Mouse (Mus musculus): ENCODE data around the gene Nr2f1.

Nr2f1 gene

GRCm38 (mm10) chr13:78200407-78200806 lies 850 bp upstream of the Nr2f1 start:
- DNase-seq (ENCODE audit: low spot score): no peak

- peak; percentile 40 for DNase-seq (ENCODE audit: low spot score)
Observed at GRCm38 (mm10) chr13:78198871-78199641, 501 bp downstream of the Nr2f1 start.

DNA sequence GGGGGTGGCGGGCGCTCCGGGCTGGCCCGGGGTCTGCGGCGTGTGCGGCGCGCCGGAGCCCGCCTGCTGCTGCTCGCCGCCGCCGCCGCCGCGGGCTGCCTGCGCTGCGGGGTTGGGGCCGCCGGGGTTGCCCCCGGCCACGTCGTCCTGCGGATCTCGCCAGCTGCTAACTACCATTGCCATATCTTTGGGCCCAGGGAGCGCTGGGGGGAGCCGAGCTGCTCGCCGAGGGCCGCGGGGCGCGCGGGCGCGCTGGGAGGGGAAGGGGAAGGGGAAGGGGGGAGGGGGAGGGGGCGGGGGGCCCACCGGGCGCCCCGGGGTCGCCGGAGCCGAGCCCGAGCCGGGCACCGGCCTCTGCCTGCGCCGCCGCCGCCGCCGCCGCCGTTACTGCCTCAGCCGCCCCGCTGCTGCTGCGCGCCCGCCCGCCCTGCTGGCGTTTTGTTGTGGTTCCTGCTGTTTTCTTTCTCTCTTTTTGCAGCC lies 1.1 kb downstream of the Nr2f1 start:
- no peak for DNase-seq (ENCODE audit: low spot score)

- DNase-seq (ENCODE audit: low spot score): no peak
Observed at GRCm38 (mm10) chr13:78197819-78198390, 1.7 kb downstream of the Nr2f1 start.

DNA sequence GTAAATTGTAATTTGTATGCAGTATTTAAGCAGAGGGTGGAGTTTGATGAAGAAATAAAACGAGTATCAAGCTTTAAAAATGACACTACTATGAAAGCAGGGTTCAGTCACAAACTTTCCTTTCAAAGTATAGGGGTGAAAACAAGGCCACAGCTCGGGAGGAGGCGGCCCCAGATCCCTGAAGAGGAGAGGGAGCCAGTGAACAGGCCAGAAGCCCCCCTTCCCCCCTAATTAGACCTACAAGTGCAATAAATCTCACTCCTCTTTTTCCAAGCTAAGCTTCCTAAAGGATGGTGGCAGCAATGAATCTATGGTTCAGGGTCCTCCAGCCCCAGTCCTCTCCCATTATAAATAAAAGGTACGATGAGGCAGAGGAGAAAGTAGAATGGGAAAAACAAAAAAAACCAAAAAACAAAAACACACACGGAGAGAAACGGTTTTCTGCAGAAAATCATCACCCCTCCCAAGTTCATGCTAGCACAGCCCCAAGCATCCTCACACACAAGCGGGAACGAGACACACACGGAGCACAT lies 2.2 kb downstream of the Nr2f1 start:
- DNase-seq (ENCODE audit: low spot score): no peak

GRCm38 (mm10) chr13:78196236-78196796 lies 3.2 kb downstream of the Nr2f1 start:
- no peak for DNase-seq (ENCODE audit: low spot score)

DNA sequence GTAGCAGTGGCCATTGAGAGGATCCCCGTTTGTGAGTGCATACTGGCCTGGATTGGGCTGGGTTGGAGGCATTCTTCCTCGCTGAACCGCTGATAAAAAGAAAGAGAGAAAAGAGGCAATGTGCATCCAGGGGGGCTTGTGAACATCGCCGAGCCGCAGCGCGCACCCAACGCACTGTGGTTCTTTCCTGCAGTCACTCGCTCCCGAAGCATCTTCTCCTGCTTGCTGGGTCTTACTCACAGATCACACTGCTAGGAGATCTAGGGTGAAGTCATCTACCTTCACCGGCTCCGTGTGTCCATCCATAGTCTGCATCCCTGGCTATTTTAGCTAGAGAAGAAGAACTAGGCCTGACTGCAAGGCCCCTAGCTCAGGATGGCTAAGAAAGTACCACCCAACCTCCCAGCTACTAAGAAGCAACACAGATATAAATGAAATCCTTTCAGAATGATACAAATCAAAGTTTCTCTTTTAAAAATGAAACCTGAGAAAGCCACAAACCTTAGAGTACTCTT lies 3.9 kb downstream of the Nr2f1 start:
- DNase-seq (ENCODE audit: low spot score): no peak

DNA sequence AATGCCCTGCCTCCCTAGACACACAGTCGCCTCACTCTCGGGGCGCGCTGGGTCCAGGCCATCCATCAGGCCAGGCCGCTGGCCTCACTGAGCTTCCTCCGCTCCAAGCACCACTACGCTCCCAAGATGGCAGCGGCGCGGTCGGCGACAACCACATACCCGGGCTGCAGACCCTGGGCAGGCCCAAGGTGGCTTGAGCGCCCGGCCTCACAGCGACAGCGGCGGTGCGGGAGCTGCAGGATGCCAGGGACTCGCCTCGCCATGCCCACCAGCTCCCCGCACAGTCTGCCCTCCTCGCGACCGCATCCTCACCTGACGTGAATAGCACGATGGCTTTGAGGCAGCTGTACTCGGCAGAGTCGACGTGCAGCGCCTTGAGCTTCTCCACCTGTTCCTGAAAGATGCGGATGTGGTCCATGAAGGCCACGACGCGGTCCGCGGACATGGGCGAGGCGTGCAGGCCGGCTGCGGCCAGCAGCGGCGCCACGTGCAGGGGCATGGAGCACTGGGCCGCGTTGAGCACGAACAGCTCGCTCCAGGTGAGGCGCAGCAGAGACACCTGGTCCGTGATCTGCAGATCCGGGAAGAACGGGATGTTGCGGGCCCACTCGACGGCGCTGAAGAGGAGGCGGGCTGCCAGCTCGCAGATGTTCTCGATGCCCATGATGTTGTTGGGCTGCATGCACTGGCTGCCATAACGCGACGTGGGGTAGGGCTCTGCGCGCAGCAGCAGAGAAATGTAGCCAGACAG lies 4.5 kb downstream of the Nr2f1 start:
- DNase-seq (ENCODE audit: low spot score): no peak

DNA sequence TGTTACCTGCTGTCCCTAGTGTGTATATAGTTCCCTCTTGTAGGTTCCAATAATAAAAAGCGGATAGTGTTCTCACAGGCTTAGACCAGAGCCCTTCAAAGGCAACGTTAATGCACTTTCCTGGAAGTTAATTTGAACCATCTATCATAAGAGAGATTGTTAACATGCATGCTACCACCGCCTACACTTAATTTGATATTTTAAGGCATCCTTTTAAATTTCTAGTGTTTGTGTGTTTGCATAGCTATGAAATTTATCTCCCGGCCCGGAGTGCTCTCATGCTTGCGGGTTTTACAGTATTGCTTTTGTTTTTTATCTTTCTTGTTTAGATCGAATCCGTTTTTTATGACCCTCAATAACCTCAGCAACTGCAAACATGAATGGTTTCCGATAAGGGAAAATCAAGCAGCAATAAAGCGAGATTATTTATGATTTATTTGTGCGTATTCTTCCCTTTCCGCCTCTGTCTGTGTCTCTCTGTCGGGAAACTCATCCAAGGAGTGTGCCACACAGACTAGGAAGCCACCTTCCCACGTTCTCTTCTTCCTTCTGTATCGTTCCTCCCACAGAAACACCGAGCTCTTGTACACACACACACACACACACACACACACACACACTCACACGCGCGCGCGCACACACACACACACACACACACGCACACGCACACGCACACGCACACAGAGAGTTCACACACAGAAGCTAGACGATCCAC lies 5.3 kb downstream of the Nr2f1 start:
- no peak for DNase-seq (ENCODE audit: low spot score)

- DNase-seq (ENCODE audit: low spot score): no peak
Observed at GRCm38 (mm10) chr13:78193211-78193610, 6.3 kb downstream of the Nr2f1 start.

DNA sequence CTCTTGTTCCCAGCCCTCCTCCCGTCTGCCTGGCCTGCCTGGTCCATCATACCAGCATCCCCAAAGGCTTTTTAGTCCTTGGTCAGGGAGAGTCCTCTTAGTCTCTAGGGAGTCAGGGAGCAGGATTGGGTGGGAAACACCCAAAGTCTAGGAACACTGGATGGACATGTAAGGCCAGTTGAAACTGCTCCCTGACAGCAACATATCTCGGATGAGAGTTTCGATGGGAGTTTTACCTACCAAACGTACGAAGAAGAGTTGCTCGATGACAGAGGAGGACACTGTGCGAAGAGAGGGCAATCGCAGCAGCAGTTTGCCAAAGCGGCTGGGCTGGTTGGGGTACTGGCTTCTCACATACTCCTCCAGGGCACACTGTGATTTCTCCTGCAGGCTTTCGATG lies 10.0 kb downstream of the Nr2f1 start:
- no peak for DNase-seq (ENCODE audit: low spot score)

- DNase-seq (ENCODE audit: low spot score): no peak
Observed at GRCm38 (mm10) chr13:78187833-78188232, 11.7 kb downstream of the Nr2f1 start.

- no peak for DNase-seq (ENCODE audit: low spot score)
Observed at GRCm38 (mm10) chr13:78186340-78186946, 13.1 kb downstream of the Nr2f1 start.

DNA sequence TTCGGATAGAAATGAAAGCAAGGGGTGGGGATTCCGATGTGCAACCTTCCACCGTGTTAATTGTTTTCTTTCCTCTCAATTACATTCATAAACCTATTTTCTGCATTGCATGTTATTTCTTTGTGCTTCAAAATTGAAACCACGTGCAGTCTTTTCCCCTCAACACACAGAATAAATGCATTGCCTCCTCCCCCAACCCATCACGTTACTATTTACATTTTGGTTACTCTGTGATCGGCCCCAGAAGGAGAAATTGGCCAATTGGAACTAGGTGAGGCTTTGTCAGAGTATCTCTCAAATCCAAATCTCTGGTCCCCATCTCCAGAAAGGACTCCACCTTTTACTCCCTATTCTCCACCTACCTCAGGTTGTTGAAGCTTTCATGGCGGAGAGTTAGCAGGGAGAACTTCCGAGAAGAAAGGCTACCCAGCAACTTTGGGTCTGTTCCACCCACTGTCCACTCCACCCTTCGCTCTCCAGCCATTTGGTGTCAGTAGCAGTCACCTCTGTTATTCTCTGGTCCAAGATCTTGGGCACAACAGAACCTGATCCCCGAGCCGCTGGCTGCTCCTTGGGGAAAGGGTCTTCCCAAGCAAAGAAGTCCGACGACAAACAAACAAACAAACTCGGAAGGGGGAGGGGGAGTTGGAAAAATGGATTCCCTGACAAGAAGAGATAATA lies 14.6 kb downstream of the Nr2f1 start:
- DNase-seq (ENCODE audit: low spot score): no peak

GRCm38 (mm10) chr13:78183986-78184385 lies 15.6 kb downstream of the Nr2f1 start:
- DNase-seq (ENCODE audit: low spot score): no peak

DNA sequence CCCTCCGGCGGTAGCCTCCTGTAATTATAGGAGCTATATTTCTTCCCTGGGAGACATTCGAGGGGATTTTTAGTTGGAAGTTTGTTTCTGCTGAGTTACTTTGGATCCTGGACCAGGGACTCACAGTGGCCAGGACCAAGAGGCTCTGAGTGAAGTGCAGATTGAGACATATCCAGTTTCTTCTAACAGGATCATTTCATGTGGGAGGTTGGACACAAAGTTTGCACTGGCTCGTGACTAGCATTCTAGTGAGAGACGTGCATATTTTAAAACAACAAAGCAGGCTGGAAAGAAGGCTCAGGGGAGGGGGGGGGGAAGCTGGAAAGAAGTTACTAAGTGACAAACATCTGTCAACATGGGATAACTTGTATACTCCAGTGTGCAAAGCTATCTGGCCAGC lies 16.6 kb downstream of the Nr2f1 start:
- no peak for DNase-seq (ENCODE audit: low spot score)

DNA sequence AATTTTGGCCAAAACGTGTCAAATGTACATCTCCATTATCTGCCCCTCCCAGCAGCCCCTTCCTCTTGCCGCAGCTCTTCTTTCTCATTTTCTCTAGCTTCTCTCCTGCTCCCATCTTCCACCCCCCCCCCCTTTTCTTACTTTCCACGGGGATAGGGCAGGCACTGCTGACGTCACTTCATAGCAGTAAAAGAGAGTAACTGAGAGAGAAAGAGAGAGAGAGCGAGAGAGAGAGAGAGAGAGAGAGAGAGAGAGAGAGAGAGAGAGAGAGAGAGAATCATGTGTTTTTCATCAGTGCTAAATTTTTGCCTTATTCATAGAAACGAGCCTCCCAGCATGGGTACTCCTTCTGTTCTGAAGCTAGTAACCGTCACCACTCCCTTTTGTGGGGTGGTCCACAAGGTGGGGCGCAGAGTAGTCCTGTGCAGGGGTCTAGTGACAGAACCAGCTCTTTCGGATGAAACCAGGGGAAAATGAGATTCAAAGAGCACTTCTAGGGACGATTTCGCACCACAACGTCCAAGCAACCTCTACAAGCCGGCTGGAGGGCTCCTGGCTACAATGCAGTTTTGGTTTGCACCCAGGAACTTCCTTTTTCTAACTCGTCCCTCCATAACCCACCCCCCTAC lies 17.5 kb downstream of the Nr2f1 start:
- no peak for DNase-seq (ENCODE audit: low spot score)

GRCm38 (mm10) chr13:78181071-78181929 lies 18.3 kb downstream of the Nr2f1 start:
- no peak for DNase-seq (ENCODE audit: low spot score)

DNA sequence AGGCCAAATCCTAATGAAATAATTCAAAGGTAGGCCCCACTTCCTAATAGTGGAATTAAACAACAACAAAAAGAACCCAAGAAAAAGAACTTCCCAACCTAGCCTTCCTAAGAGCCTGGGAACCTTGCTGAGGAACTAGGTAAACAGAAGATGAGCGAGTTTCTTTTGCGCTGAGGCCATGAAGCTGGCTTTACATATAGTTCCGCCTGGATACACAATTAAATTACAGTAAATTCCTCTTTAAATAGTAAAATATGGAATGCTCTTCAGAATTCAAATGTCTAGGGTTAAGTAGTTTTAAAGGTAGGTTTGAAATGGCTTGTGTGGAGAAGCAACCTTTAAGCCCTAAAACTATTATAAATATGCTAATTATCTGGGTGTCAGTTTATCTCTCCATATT lies 19.3 kb downstream of the Nr2f1 start:
- DNase-seq (ENCODE audit: low spot score): no peak
